Mouse (Mus musculus) heart, postnatal 0 days (tissue): ENCODE data around the gene Wbp1l.

Experiments used
- CTCF ChIP-seq: IDR thresholded peaks from 2 replicates; pipeline ENCODE4 v1.5.1; 2016; ENCODE audit warnings: antibody characterized with exemption, control low read depth, low read depth
- EP300 ChIP-seq: IDR thresholded peaks from 2 replicates; pipeline ENCODE4 v1.6.1; 2016; ENCODE audit warnings: antibody characterized with exemption, low read depth

GRCm38 (mm10) chr19:46641420-46642085 lies 42.7 kb downstream of the Wbp1l start:
- no peak for TF ChIP-seq CTCF
- no peak for TF ChIP-seq EP300
